Mouse (Mus musculus): Measurements from ENCODE around the gene Ube2o.

DNA sequence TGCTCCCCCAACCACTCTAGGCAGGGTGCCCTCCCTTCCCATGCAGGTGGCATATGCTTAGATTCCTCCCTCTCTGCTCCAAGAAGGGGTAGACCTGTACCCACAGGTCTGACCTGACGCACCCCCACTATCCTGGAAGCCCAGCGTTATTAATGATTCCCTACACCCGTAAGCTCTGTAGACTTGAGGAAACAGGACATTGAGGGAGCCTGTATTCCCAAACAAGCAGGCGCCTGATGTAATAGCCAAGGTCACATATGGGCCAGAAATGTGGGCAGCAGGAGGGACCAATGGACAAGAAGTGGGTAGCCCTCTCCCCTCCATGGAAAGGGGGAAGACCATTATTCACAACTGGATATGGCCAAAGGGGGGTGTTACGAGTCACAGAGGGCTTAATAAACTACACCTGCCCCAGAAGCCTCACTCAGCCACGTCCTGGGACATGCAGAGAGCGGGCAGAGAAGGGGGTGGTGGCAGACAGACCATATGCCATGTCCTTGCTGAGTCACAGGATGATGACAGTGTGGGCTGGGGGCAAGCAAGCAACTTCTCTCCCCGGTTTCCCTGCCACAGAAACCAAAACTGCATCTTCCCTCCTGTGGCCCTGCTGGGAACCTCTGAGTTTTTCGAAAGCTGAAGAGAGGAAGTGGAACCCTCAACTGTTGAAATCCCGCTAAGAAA, 35.3 kb upstream of the Ube2o start:
- TF ChIP-seq POLR2A (IDR thresholded peaks at IDR 0.05; ENCODE audit: borderline replicate concordance, extremely low read depth, low read depth, low read length) (no peak), CTCF (IDR thresholded peaks at IDR 0.05; ENCODE audit: insufficient read depth, low read length) (no peak)
